ENCODE assay signal across 10 mouse cellular contexts in genomic region chr13:112986451-112986950, GRCm38 (mm10). TPM values are rescaled to one million over a fixed set of nuclear protein-coding genes. Genes with fewer than 3 reads are reported as not detected.
DNase-seq lines count a peak whose midpoint lies in the region; ATAC-seq lines count a peak whose summit lies in the region.
"Had no signal": no experiment of that assay in that cellular context is flagged by ENCODE, and none has a peak within 500 bp of the region (broad histone marks: within the 10 kb centered on the region; RNA-seq: fewer than 3 reads in every experiment).

No protein-coding gene starts in this region.

- peaks cover 62% of the 10 kb centered on the region for H3K27me3 ChIP-seq in kidney, embryonic 16.5 days (ENCODE audit: insufficient read depth, low read length)
- peaks cover 65% of the 10 kb centered on the region for H3K27me3 ChIP-seq in embryonic facial prominence, embryonic 12.5 days
- H3K27me3 ChIP-seq in hindbrain, embryonic 14.5 days (ENCODE audit: control insufficient read depth, insufficient read depth, low read length) = peaks cover 68% of the 10 kb centered on the region
- peaks cover 78% of the 10 kb centered on the region for H3K27me3 ChIP-seq in midbrain, embryonic 13.5 days

- no peak overlapping the region for H3K9ac ChIP-seq in kidney, embryonic 16.5 days (replicated peaks; ENCODE audit: low read length)
- no peak overlapping the region for H3K9ac ChIP-seq in embryonic facial prominence, embryonic 12.5 days
- H3K9ac ChIP-seq in hindbrain, embryonic 14.5 days = no peak overlapping the region
- H3K9ac ChIP-seq in midbrain, embryonic 13.5 days (replicated peaks) = no peak overlapping the region

- H3K9me3 ChIP-seq in kidney, embryonic 16.5 days (ENCODE audit: low read length) = no peaks in the 10 kb centered on the region
- no peaks in the 10 kb centered on the region for H3K9me3 ChIP-seq in embryonic facial prominence, embryonic 12.5 days
- no peaks in the 10 kb centered on the region for H3K9me3 ChIP-seq in hindbrain, embryonic 14.5 days (ENCODE audit: control insufficient read depth, low read length)
- H3K9me3 ChIP-seq in midbrain, embryonic 13.5 days = no peaks in the 10 kb centered on the region

- H3K36me3 ChIP-seq in kidney, embryonic 16.5 days (ENCODE audit: insufficient read depth, low read length) = no peaks in the 10 kb centered on the region
- H3K36me3 ChIP-seq in embryonic facial prominence, embryonic 12.5 days = no peaks in the 10 kb centered on the region
- H3K36me3 ChIP-seq in hindbrain, embryonic 14.5 days (replicated peaks; ENCODE audit: control insufficient read depth, insufficient read depth) = no peaks in the 10 kb centered on the region
- H3K36me3 ChIP-seq in midbrain, embryonic 13.5 days = no peaks in the 10 kb centered on the region

- peaks cover 37% of the 10 kb centered on the region for H3K4me1 ChIP-seq in kidney, embryonic 16.5 days (ENCODE audit: insufficient read depth, low read length)
- peaks cover 25% of the 10 kb centered on the region for H3K4me1 ChIP-seq in embryonic facial prominence, embryonic 12.5 days
- peaks cover 14% of the 10 kb centered on the region for H3K4me1 ChIP-seq in hindbrain, embryonic 14.5 days (replicated peaks; ENCODE audit: control insufficient read depth, insufficient read depth, low read length)
- H3K4me1 ChIP-seq in midbrain, embryonic 13.5 days (replicated peaks) = peaks cover 43% of the 10 kb centered on the region

- peak overlapping the region; percentile 63 for H3K4me3 ChIP-seq in kidney, embryonic 16.5 days (ENCODE audit: low read length)
- peak overlapping the region; percentile 50; the same call in 1 of the 2 replicates for H3K4me3 ChIP-seq in embryonic facial prominence, embryonic 12.5 days
- no peak overlapping the region; the same call in 1 of the 2 replicates for H3K4me3 ChIP-seq in hindbrain, embryonic 14.5 days (replicated peaks; ENCODE audit: low read length)
- peak overlapping the region; percentile 45 for H3K4me3 ChIP-seq in midbrain, embryonic 13.5 days (replicated peaks)

- under 1% methylated on average over 17 of the region's 17 CpGs for WGBS in kidney, embryonic 16.5 days
- WGBS in embryonic facial prominence, embryonic 12.5 days = under 1% methylated on average over 17 of the region's 17 CpGs
- WGBS in hindbrain, embryonic 14.5 days = 1% methylated on average over 17 of the region's 17 CpGs
- WGBS in midbrain, embryonic 13.5 days = under 1% methylated on average over 17 of the region's 17 CpGs

- no peak overlapping the region for H3K27ac ChIP-seq in kidney, embryonic 16.5 days (ENCODE audit: low read length)
- no peak overlapping the region for H3K27ac ChIP-seq in embryonic facial prominence, embryonic 12.5 days
- no peak overlapping the region for H3K27ac ChIP-seq in hindbrain, embryonic 14.5 days
- no peak overlapping the region for H3K27ac ChIP-seq in midbrain, embryonic 13.5 days

- intact Hi-C loops in gastrocnemius, postnatal 36 days (cut with DNase I) = loop anchor here (2.0 kb wide), 1 partner anchor 58 kb away; no protein-coding TSS in a partner anchor

- ATAC-seq in kidney, embryonic 16.5 days (ENCODE audit: low FRiP score, low TSS enrichment) = no peak
- ATAC-seq in embryonic facial prominence, embryonic 12.5 days (ENCODE audit: insufficient number of reproducible peaks, insufficient read depth, low FRiP score, low TSS enrichment) = no peak
- no peak for ATAC-seq in hindbrain, embryonic 14.5 days (ENCODE audit: low FRiP score)
- no peak for ATAC-seq in midbrain, embryonic 13.5 days

- peak overlapping the region; percentile 99 for H3K4me2 ChIP-seq in kidney, embryonic 16.5 days (replicated peaks; ENCODE audit: low read depth, low read length)
- H3K4me2 ChIP-seq in embryonic facial prominence, embryonic 12.5 days (replicated peaks) = peak overlapping the region; percentile 96
- H3K4me2 ChIP-seq in hindbrain, embryonic 14.5 days (replicated peaks) = peak overlapping the region; percentile 98
- peak overlapping the region; percentile 79 for H3K4me2 ChIP-seq in midbrain, embryonic 13.5 days (replicated peaks)

- DNase-seq in kidney, postnatal 36 days = no peak
- DNase-seq in hindbrain, embryonic 14.5 days (ENCODE audit: low spot score) = no peak
- DNase-seq in adrenal gland, postnatal 36 days = no peak
- DNase-seq in gastrocnemius, postnatal 10 days = no peak
- no peak for DNase-seq in gastrocnemius, postnatal 36 days
- DNase-seq: gastrocnemius, postnatal 25 days had no signal

RNA-seq across cellular contexts. Expression of gene Ccno, which starts 1.1 kb away (rescaled TPM):
- 0.51 and 0.57 TPM in 2 replicates for polyA plus RNA-seq in kidney, embryonic 16.5 days (2015; fragmentation: Nextera tagmentation; extraction: Ambion mirVana)
- 0.53 and 0.79 TPM in 2 replicates for polyA plus RNA-seq in embryonic facial prominence, embryonic 12.5 days (2016; fragmentation: Nextera tagmentation; extraction: Ambion mirVana)
- polyA plus RNA-seq in hindbrain, embryonic 14.5 days (2014; fragmentation: Nextera tagmentation; extraction: Ambion mirVana) = 1.0 and 2.1 TPM in 2 replicates
- polyA plus RNA-seq in midbrain, embryonic 13.5 days (2015; fragmentation: Nextera tagmentation; extraction: Ambion mirVana) = 0.66 and 2.4 TPM in 2 replicates
- total RNA-seq in adrenal gland, postnatal 36 days (2021) = under 1 TPM; 0.70 to 0.92 TPM
- under 1 TPM; 0.21 to 0.23 TPM for total RNA-seq in gastrocnemius, postnatal 10 days (2021)
- total RNA-seq in gastrocnemius, postnatal 36 days (2021) = not detected
- total RNA-seq: gastrocnemius, postnatal 25 days had no signal

RNA-seq across cellular contexts. Expression of gene Mcidas, which starts 7.1 kb away (rescaled TPM):
- polyA plus RNA-seq in kidney, embryonic 16.5 days (2015; fragmentation: Nextera tagmentation; extraction: Ambion mirVana) = 0.34 TPM in 1 of 2 replicates, not detected in the other
- 0.24 and 0.26 TPM in 2 replicates for polyA plus RNA-seq in embryonic facial prominence, embryonic 12.5 days (2016; fragmentation: Nextera tagmentation; extraction: Ambion mirVana)
- 0.86 and 1.2 TPM in 2 replicates for polyA plus RNA-seq in hindbrain, embryonic 14.5 days (2014; fragmentation: Nextera tagmentation; extraction: Ambion mirVana)
- polyA plus RNA-seq in midbrain, embryonic 13.5 days (2015; fragmentation: Nextera tagmentation; extraction: Ambion mirVana) = 0.35 and 0.89 TPM in 2 replicates
- total RNA-seq in adrenal gland, postnatal 36 days (2021) = not detected
- total RNA-seq in gastrocnemius, postnatal 10 days (2021) = not detected
- not detected for total RNA-seq in gastrocnemius, postnatal 36 days (2021)
- total RNA-seq: gastrocnemius, postnatal 25 days had no signal

RNA-seq across cellular contexts. Expression of gene Cdc20b, which starts 48.4 kb away (rescaled TPM):
- polyA plus RNA-seq in kidney, embryonic 16.5 days (2015; fragmentation: Nextera tagmentation; extraction: Ambion mirVana) = not detected in 2 replicates
- not detected in 2 replicates for polyA plus RNA-seq in embryonic facial prominence, embryonic 12.5 days (2016; fragmentation: Nextera tagmentation; extraction: Ambion mirVana)
- 0.17 and 0.96 TPM in 2 replicates for polyA plus RNA-seq in hindbrain, embryonic 14.5 days (2014; fragmentation: Nextera tagmentation; extraction: Ambion mirVana)
- 0.35 and 0.50 TPM in 2 replicates for polyA plus RNA-seq in midbrain, embryonic 13.5 days (2015; fragmentation: Nextera tagmentation; extraction: Ambion mirVana)
- total RNA-seq in adrenal gland, postnatal 36 days (2021) = not detected
- total RNA-seq in gastrocnemius, postnatal 10 days (2021) = not detected
- not detected for total RNA-seq in gastrocnemius, postnatal 36 days (2021)
- total RNA-seq: gastrocnemius, postnatal 25 days; left cerebral cortex, postnatal 25 days had no signal

RNA-seq across cellular contexts. Expression of gene Dhx29, which starts 59.2 kb away (rescaled TPM):
- 16.0 and 18.1 TPM in 2 replicates for polyA plus RNA-seq in kidney, embryonic 16.5 days (2015; fragmentation: Nextera tagmentation; extraction: Ambion mirVana)
- 40.9 and 42.9 TPM in 2 replicates for polyA plus RNA-seq in embryonic facial prominence, embryonic 12.5 days (2016; fragmentation: Nextera tagmentation; extraction: Ambion mirVana)
- 30.2 and 33.5 TPM in 2 replicates for polyA plus RNA-seq in hindbrain, embryonic 14.5 days (2014; fragmentation: Nextera tagmentation; extraction: Ambion mirVana)
- polyA plus RNA-seq in midbrain, embryonic 13.5 days (2015; fragmentation: Nextera tagmentation; extraction: Ambion mirVana) = 32.1 and 33.2 TPM in 2 replicates
- 10 to 100 TPM; 16.2 to 20.7 TPM for total RNA-seq in adrenal gland, postnatal 36 days (2021)
- 10 to 100 TPM; 12.3 to 12.4 TPM for total RNA-seq in gastrocnemius, postnatal 10 days (2021)
- 10 to 100 TPM; 11.4 to 12.9 TPM for total RNA-seq in gastrocnemius, postnatal 36 days (2021)

RNA-seq across cellular contexts. Expression of gene Mtrex, which starts 59.3 kb away (rescaled TPM):
- 72.2 and 78.6 TPM in 2 replicates for polyA plus RNA-seq in kidney, embryonic 16.5 days (2015; fragmentation: Nextera tagmentation; extraction: Ambion mirVana)
- 92.6 and 93.6 TPM in 2 replicates for polyA plus RNA-seq in embryonic facial prominence, embryonic 12.5 days (2016; fragmentation: Nextera tagmentation; extraction: Ambion mirVana)
- polyA plus RNA-seq in hindbrain, embryonic 14.5 days (2014; fragmentation: Nextera tagmentation; extraction: Ambion mirVana) = 65.0 and 65.6 TPM in 2 replicates
- 73.2 and 76.6 TPM in 2 replicates for polyA plus RNA-seq in midbrain, embryonic 13.5 days (2015; fragmentation: Nextera tagmentation; extraction: Ambion mirVana)
- total RNA-seq in adrenal gland, postnatal 36 days (2021) = 10 to 100 TPM; 41.6 to 47.6 TPM
- 10 to 100 TPM; 25.8 to 28.7 TPM for total RNA-seq in gastrocnemius, postnatal 10 days (2021)
- total RNA-seq in gastrocnemius, postnatal 36 days (2021) = 10 to 100 TPM; 22.6 to 27.3 TPM
